Mouse (Mus musculus): ENCODE data around the gene Pxmp2. TPM values are rescaled to one million over a fixed set of nuclear protein-coding genes. Genes with fewer than 3 reads are reported as not detected.

Gene Pxmp2
- 5.1 and 6.1 TPM in 2 replicates for polyA plus RNA-seq (2015; fragmentation: Nextera tagmentation; extraction: Ambion mirVana)

DNA sequence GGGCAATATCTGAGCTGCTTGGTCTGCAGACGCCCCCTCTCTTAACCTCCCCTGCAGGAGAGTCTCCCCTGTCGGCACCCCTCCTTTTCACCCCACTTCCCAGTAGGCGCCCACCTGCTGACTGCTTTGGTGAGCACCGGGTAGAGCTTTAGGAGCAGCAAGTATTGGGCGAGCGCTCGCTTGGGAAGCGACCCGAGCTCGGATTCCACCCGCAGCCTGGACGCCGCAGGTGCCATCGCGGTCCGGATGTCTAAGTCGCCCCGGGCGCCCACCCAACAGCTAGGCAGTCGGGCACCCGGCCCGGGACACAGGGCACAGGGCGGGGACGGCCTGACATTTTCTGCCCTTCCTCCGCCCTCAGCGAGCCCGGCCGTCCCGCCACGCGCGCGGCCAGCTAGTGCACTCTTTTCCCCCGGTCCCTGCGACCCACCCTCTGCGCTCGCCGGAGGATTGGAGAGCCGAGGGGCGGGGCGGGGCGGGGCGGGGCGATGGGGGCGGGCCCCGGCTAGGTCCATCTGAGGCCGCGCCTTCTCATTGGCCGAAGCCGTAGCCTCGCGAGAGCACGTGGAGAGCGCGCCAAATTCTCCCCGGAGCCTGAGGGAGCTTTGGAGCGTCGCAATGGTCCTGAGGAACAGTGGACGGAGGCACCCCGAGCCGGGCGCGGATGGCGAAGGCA, at the start of gene Pxmp2, which contains the start of gene Pole:
Pxmp2 (minus strand) TSS at position 417 of the 676 bp plus-strand sequence.
Pole (plus strand) TSS at position 537 of the 676 bp plus-strand sequence.

DNA sequence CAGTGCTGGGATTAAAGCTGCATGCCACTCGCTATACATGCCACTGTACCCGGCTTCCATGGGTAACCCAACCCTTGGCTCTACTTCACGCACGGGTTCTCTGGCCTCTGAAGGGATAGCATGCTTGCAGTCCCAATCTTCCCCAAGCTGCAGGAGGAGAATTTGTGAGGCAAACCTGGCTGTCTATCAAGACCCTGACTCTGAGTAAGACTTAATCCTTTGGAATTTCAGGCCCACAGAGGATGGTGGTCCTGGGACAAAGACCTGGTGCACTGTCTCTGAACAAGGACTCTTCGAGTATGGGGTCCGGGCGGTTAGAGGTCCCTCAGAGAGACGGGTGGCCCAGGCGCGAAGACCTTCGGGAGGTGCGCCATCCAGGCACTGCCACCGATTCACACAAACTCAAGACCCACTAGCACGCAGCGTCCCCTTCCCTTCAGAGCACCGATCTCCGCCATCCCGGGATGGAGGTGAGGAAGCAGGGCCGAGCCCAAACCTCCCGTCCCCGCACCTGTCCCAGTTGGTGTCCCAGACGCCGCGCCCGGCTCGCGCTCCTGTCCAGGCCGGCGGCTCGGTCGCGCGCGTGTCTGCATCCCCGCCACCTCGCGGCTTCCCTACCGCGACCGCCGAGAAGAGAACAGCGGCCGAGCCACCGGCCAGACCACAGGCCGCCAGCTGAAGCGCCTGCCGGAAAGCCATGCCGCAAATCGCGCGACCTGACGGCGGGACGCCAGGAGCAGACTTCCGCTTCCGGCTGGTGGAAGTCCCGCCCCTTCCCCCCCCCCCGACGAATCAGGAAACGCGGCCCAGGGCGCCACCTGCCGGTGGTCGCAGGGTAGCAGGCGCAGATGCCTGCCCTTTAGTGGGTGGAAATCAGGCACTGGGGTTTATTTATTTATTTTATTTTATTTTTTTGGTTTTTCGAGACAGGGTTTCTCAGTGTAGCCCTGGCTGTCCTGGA, 16.6 kb downstream of the Pxmp2 start, which contains the start of gene Pgam5:
Pgam5 (minus strand) TSS at position 773 of the 961 bp plus-strand sequence.

DNA sequence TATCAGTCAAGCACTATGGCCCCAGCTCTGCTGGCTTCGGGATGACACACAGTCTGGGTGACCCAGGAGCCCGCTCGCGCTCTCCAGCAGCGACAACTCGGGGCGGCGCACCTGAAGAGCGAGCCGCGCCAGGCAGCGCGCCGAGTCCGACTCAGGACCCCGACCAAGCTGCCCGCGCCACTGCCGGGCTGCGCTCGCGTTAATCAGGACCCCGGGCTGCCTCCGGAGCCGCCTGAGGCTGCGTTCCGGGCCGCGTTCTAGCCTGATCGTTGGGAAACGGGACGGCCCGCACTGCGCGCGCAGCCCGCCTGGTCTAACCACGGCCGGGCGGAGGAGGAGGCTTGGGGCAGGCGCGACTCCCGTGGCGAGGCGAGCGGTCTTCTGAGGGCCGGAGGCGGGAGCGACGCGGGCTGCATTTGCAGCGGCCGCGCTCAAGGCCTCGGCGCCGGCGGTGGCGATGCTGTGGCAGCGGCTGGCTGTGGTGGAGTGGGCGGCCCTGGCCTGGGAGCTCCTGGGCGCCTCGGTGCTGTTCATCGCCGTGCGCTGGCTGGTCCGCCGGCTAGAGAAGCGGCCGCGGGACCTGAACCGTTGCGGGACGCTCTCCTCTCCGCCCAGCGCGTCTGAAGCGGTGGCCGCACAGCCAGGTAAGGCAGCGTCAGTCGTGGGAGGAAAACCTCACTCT, 55.1 kb downstream of the Pxmp2 start, which contains the start of gene Ankle2:
Ankle2 (plus strand) TSS at position 225 of the 682 bp plus-strand sequence.

Other genes with a start within 250 kb of the Pxmp2 start
- gene Gm17655, start 213.7 kb downstream of the Pxmp2 start, polyA plus RNA-seq (2015; fragmentation: Nextera tagmentation; extraction: Ambion mirVana) = 1.7 and 2.1 TPM in 2 replicates
- 0.37 and 0.43 TPM in 2 replicates for gene Gm35315, start 191.8 kb downstream of the Pxmp2 start, polyA plus RNA-seq (2015; fragmentation: Nextera tagmentation; extraction: Ambion mirVana)
- 0.47 and 0.60 TPM in 2 replicates for gene Plcxd1, start 186.2 kb downstream of the Pxmp2 start, polyA plus RNA-seq (2015; fragmentation: Nextera tagmentation; extraction: Ambion mirVana)
- 18.6 and 20.5 TPM in 2 replicates for gene Gtpbp6, start 178.0 kb downstream of the Pxmp2 start, polyA plus RNA-seq (2015; fragmentation: Nextera tagmentation; extraction: Ambion mirVana)
- gene Zfp605, start 176.1 kb downstream of the Pxmp2 start, polyA plus RNA-seq (2015; fragmentation: Nextera tagmentation; extraction: Ambion mirVana) = 2.1 and 2.5 TPM in 2 replicates
- gene Chfr, start 150.3 kb downstream of the Pxmp2 start, polyA plus RNA-seq (2015; fragmentation: Nextera tagmentation; extraction: Ambion mirVana) = 22.5 and 24.8 TPM in 2 replicates
- 13.4 and 16.5 TPM in 2 replicates for gene Golga3, start 109.5 kb downstream of the Pxmp2 start, polyA plus RNA-seq (2015; fragmentation: Nextera tagmentation; extraction: Ambion mirVana)
- gene Ankle2, start 55.2 kb downstream of the Pxmp2 start, polyA plus RNA-seq (2015; fragmentation: Nextera tagmentation; extraction: Ambion mirVana) = 15.9 and 16.1 TPM in 2 replicates
- 30.4 and 30.5 TPM in 2 replicates for gene Pgam5, start 16.3 kb downstream of the Pxmp2 start, polyA plus RNA-seq (2015; fragmentation: Nextera tagmentation; extraction: Ambion mirVana)
- gene Pole, start 120 bp upstream of the Pxmp2 start, polyA plus RNA-seq (2015; fragmentation: Nextera tagmentation; extraction: Ambion mirVana) = 3.8 and 6.3 TPM in 2 replicates
- 0.26 and 0.74 TPM in 2 replicates for gene P2rx2, start 57.0 kb upstream of the Pxmp2 start, polyA plus RNA-seq (2015; fragmentation: Nextera tagmentation; extraction: Ambion mirVana)
- gene Lrcol1, start 58.5 kb upstream of the Pxmp2 start, polyA plus RNA-seq (2015; fragmentation: Nextera tagmentation; extraction: Ambion mirVana) = not detected in 2 replicates
- 7.6 and 8.0 TPM in 2 replicates for gene Fbrsl1, start 162.3 kb upstream of the Pxmp2 start, polyA plus RNA-seq (2015; fragmentation: Nextera tagmentation; extraction: Ambion mirVana)

Measured in urinary bladder, postnatal 0 days (tissue).